Mouse (Mus musculus): Measurements from ENCODE around the gene Fes. TPM values are rescaled to one million over a fixed set of nuclear protein-coding genes. Genes with fewer than 3 reads are reported as not detected.

Fes gene
- polyA plus RNA-seq (2014; fragmentation: Nextera tagmentation; extraction: Ambion mirVana) = 10.1 and 12.0 TPM in 2 replicates

DNA sequence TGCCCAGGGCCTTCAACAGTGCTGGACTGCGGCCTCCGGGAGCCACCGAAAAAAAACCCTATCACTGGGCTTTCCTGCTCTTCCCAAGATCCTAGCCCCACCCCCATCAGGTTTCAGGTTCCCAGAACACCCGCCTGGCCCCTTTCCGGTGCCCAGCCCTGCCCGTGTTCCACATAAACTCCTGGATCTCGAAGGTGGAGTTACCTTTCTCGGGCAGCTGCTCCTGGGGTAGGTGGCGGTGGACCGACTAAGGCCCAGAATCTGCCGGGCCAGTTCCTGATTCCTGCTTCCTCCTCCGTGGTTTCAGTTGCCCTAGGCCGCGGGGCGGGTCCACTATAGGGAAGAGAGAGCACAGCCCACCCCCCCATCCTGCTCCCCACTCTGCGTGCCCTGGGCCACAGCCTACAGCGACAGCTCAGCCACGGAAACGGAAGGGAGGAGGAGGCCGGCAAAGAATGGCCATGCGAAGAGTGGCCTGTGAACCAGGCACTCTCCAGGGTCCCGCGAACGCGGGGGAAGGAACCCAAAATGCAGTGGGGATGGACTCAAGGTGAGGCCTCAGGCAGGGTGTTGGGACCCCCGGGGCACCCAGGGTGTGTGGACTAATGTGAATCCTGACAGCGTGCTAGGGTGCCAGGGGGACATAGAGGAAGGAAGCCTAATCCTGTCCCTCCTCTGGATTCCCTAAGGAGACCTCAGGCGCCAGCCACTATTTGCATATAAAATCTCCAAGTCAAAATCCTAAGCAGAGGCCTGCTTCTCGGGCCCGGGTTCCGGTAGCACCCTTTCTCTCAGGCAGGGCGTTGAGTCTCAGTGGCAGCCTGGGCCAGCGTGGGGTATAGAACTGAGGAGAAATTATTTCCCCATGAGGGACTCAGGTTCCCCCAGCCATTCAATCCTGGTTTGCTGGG, at the start of gene Fes:
Gene Fes (minus strand): TSS at position 314 of the 911 bp plus-strand sequence.
- peaks cover 39% of the 10 kb centered on the region for H3K36me3 ChIP-seq (ENCODE audit: insufficient read depth)
- H3K4me1 ChIP-seq (ENCODE audit: insufficient read depth) = peaks cover 4% of the 10 kb centered on the region; the same call in 1 of the 2 replicates
- DNase-seq (peak; percentile 59), ATAC-seq (ENCODE audit: insufficient read depth) (peak; percentile 22)
- peak within 1 kb of the TSS; percentile 33 for H3K4me3 ChIP-seq (ENCODE audit: low read depth, low read length)
- peak within 1 kb of the TSS; percentile 60 for H3K4me2 ChIP-seq
- peak within 1 kb of the TSS; percentile 61 for H3K9ac ChIP-seq
- H3K27me3 ChIP-seq (ENCODE audit: insufficient read depth, low read length) = no peaks in the 10 kb centered on the region
- WGBS = 17% methylated on average over 33 of the region's 33 CpGs
- no peaks in the 10 kb centered on the region for H3K9me3 ChIP-seq (ENCODE audit: low read depth, low read length)
- peak within 1 kb of the TSS; percentile 78 for H3K27ac ChIP-seq (ENCODE audit: low read depth)
- no peak for TF ChIP-seq CTCF (IDR thresholded peaks at IDR 0.05; ENCODE audit: low read depth)

DNA sequence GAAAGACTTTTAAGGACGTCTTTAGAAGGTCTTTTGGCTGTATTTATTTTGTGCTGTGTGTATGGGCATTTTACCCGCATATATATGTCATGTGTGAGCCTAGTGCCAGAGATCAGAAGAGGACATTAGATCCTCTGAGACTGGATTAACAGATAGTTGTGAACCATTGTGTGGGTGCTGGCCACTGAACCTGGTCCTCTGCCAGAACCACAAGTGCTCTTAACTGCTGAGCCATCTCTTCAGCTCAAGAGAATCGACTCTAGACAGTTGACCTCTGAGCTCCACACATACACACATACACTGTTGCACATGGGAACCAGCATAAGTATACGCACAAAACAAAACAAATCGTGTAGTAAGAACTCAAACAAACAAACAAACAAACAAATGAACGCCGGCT, 48.8 kb upstream of the Fes start:
- Histone ChIP-seq H3K4me1 (ENCODE audit: insufficient read depth) (no peaks in the 10 kb centered on the region), H3K36me3 (ENCODE audit: insufficient read depth) (no peaks in the 10 kb centered on the region), H3K4me3 (ENCODE audit: low read depth, low read length) (no peak overlapping the region), H3K27me3 (ENCODE audit: insufficient read depth, low read length) (no peaks in the 10 kb centered on the region), H3K4me2 (no peak overlapping the region), H3K9me3 (ENCODE audit: low read depth, low read length) (no peaks in the 10 kb centered on the region), H3K27ac (ENCODE audit: low read depth) (no peak overlapping the region), H3K9ac (no peak overlapping the region)
- TF ChIP-seq CTCF (IDR thresholded peaks at IDR 0.05; ENCODE audit: low read depth) = no peak
- ATAC-seq (ENCODE audit: insufficient read depth) = no peak
- 74% methylated on average over 7 of the region's 7 CpGs for whole genome bisulfite sequencing
- no peak for DNase-seq

DNA sequence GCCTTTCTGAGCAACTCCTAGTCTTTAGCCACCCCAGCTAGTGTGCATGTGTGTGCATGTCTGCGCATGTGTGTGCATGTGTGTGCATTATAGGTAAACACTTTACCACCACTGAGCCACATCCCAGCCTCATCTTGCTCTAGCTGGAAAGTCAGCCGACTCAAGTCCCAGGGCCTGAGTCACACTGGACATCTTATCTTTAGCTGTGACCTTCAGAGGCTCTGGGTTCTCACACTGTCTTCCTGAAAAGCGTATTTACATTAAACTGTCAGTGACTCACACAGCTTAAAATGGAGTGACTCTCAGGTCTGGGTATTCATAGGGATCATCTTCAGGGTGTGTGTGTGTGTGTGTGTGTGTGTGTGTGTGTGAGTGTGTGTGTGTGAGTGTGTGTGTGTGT, 47.8 kb upstream of the Fes start:
- Histone ChIP-seq H3K4me3 (ENCODE audit: low read depth, low read length) (no peak overlapping the region), H3K9ac (no peak overlapping the region), H3K27ac (ENCODE audit: low read depth) (no peak overlapping the region), H3K36me3 (ENCODE audit: insufficient read depth) (no peaks in the 10 kb centered on the region), H3K27me3 (ENCODE audit: insufficient read depth, low read length) (no peaks in the 10 kb centered on the region), H3K4me1 (ENCODE audit: insufficient read depth) (no peaks in the 10 kb centered on the region), H3K4me2 (no peak overlapping the region), H3K9me3 (ENCODE audit: low read depth, low read length) (no peaks in the 10 kb centered on the region)
- no peak for TF ChIP-seq CTCF (IDR thresholded peaks at IDR 0.05; ENCODE audit: low read depth)
- ATAC-seq (ENCODE audit: insufficient read depth) = no peak
- DNase-seq = no peak
- WGBS = 50% methylated on average over 3 of the region's 3 CpGs

DNA sequence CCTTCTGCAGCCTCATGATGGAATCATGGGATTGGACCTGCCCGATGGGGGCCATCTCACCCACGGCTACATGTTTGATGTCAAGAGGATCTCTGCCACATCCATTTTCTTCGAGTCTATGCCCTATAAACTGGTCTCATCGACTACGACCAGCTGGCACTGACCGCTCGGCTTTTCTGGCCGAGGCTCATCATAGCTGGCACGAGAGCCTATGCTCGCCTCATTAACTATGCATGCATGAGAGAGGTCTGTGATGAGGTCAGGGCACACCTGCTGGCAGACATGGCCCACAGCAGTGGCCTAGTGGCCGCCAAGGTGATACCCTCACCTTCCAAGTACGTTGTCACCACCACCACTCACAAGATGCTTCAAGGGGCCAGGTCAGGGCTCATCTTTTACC, 41.9 kb upstream of the Fes start:
- Histone ChIP-seq H3K9ac (no peak overlapping the region), H3K4me3 (ENCODE audit: low read depth, low read length) (no peak overlapping the region), H3K9me3 (ENCODE audit: low read depth, low read length) (0 out of 2 replicates have a peak, but pooled peaks cover 1% of the 10 kb centered on the region), H3K36me3 (ENCODE audit: insufficient read depth) (no peaks in the 10 kb centered on the region), H3K4me2 (no peak overlapping the region), H3K4me1 (ENCODE audit: insufficient read depth) (no peaks in the 10 kb centered on the region), H3K27ac (ENCODE audit: low read depth) (no peak overlapping the region), H3K27me3 (ENCODE audit: insufficient read depth, low read length) (no peaks in the 10 kb centered on the region)
- no peak for DNase-seq
- WGBS = 87% methylated on average over 12 of the region's 12 CpGs
- no peak for TF ChIP-seq CTCF (IDR thresholded peaks at IDR 0.05; ENCODE audit: low read depth)
- ATAC-seq (ENCODE audit: insufficient read depth) = no peak

DNA sequence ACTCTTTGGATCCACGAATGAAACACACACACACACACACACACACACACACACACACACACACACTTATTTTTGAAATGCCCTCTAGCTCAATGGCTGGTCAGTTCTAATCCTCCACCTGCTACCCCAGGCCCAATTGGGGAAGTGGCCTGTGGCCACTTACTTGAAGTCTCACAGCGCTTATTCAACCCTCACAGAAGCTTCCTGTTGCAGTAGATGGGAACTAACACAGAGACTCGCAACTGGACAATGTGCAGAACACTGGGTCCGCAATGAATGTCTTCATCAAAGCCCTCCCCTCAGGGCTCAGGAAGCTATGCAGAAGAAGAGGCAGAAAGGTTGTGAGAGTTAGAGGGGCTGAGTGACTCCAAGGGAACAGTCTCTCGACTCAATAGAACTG, 40.0 kb upstream of the Fes start:
- Histone ChIP-seq H3K4me1 (ENCODE audit: insufficient read depth) (peaks cover 3% of the 10 kb centered on the region; the same call in 1 of the 2 replicates), H3K9me3 (ENCODE audit: low read depth, low read length) (0 out of 2 replicates have a peak, but pooled peaks cover 4% of the 10 kb centered on the region), H3K36me3 (ENCODE audit: insufficient read depth) (no peaks in the 10 kb centered on the region), H3K27ac (ENCODE audit: low read depth) (no peak overlapping the region), H3K4me3 (ENCODE audit: low read depth, low read length) (no peak overlapping the region), H3K4me2 (no peak overlapping the region), H3K27me3 (ENCODE audit: insufficient read depth, low read length) (no peaks in the 10 kb centered on the region), H3K9ac (no peak overlapping the region)
- 79% methylated on average over 5 of the region's 5 CpGs for WGBS
- no peak for TF ChIP-seq CTCF (IDR thresholded peaks at IDR 0.05; ENCODE audit: low read depth)
- no peak for DNase-seq
- no peak for ATAC-seq (ENCODE audit: insufficient read depth)

DNA sequence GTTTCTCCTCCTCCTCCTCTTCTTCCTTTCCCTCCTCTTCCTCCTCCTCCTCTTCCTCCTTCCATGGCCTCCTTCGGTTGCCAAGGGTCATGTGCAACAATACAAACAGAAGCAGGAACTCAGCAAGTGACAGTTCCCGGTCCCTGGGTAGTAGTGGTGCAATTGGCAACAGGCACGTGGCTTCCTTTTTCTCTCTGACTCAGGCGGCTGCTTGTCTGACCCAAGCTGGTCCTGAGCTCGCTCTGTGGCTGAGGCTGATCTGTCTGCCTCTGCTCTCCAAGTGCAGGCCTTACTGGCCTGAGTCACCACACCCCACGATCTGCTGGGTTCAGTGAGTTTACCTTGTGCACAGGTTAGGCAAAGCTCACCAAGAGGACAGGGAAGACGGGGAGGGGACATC, 38.6 kb upstream of the Fes start:
- Histone ChIP-seq H3K27ac (ENCODE audit: low read depth) (no peak overlapping the region), H3K4me1 (ENCODE audit: insufficient read depth) (peaks cover 3% of the 10 kb centered on the region; the same call in 1 of the 2 replicates), H3K9ac (no peak overlapping the region), H3K4me2 (no peak overlapping the region), H3K4me3 (ENCODE audit: low read depth, low read length) (no peak overlapping the region), H3K27me3 (ENCODE audit: insufficient read depth, low read length) (no peaks in the 10 kb centered on the region), H3K36me3 (ENCODE audit: insufficient read depth) (no peaks in the 10 kb centered on the region), H3K9me3 (ENCODE audit: low read depth, low read length) (0 out of 2 replicates have a peak, but pooled peaks cover 4% of the 10 kb centered on the region)
- DNase-seq (no peak), ATAC-seq (ENCODE audit: insufficient read depth) (no peak)
- no peak for TF ChIP-seq CTCF (IDR thresholded peaks at IDR 0.05; ENCODE audit: low read depth)
- 63% methylated on average over 7 of the region's 7 CpGs for WGBS

DNA sequence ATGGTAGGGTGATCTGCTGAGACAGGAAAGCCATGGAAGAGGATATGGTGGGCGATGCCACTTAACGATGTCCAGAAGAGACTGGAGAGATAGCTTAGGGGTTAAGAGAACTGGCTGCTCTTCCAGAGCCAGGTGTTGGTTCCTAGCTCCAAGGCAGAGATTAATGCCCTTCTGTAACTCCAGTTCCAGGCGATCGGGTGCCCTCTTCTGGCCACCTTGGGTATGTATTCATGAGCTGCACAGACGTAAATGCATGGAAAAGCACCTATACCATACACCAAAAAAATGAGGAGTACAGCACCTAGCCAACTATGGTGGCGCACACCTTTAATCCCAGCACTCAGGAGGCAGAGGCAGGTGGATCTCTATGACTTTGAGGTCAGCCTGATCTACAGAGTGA, 37.0 kb upstream of the Fes start:
- no peak overlapping the region for H3K4me2 ChIP-seq
- H3K4me3 ChIP-seq (ENCODE audit: low read depth, low read length) = no peak overlapping the region
- 0 out of 2 replicates have a peak, but pooled peaks cover 4% of the 10 kb centered on the region for H3K9me3 ChIP-seq (ENCODE audit: low read depth, low read length)
- H3K27ac ChIP-seq (ENCODE audit: low read depth) = no peak overlapping the region
- TF ChIP-seq CTCF (IDR thresholded peaks at IDR 0.05; ENCODE audit: low read depth) = peak; percentile 39; the same call in 1 of the 2 replicates
- WGBS = 80% methylated on average over 6 of the region's 6 CpGs
- ATAC-seq (ENCODE audit: insufficient read depth) (no peak), DNase-seq (no peak)
- peaks cover 3% of the 10 kb centered on the region; the same call in 1 of the 2 replicates for H3K4me1 ChIP-seq (ENCODE audit: insufficient read depth)
- no peaks in the 10 kb centered on the region for H3K27me3 ChIP-seq (ENCODE audit: insufficient read depth, low read length)
- H3K9ac ChIP-seq = no peak overlapping the region
- no peaks in the 10 kb centered on the region for H3K36me3 ChIP-seq (ENCODE audit: insufficient read depth)
